Mouse (Mus musculus): Measurements from ENCODE around the gene 9130019O22Rik.

- TF ChIP-seq CTCF (IDR thresholded peaks at IDR 0.05; ENCODE audit: control insufficient read depth, insufficient read depth, low read length) = no peak
- no peak for TF ChIP-seq POLR2A (IDR thresholded peaks at IDR 0.05; ENCODE audit: borderline replicate concordance, control insufficient read depth, low read depth, low read length)
These were observed 3.3 kb upstream of the 9130019O22Rik start for GRCm38 (mm10) chr7:127390306-127390705.
